Mouse (Mus musculus): Measurements from ENCODE around the gene 1190007I07Rik. TPM values are rescaled to one million over a fixed set of nuclear protein-coding genes. Genes with fewer than 3 reads are reported as not detected.
"Not testable (repeated sequence)": the region's sequence is repeated elsewhere in the genome, so short reads cannot be mapped to it uniquely, and the experiment has no call there.

Gene 1190007I07Rik
- polyA plus RNA-seq, 1 experiment from 2014 or later, result 55.6 TPM

DNA sequence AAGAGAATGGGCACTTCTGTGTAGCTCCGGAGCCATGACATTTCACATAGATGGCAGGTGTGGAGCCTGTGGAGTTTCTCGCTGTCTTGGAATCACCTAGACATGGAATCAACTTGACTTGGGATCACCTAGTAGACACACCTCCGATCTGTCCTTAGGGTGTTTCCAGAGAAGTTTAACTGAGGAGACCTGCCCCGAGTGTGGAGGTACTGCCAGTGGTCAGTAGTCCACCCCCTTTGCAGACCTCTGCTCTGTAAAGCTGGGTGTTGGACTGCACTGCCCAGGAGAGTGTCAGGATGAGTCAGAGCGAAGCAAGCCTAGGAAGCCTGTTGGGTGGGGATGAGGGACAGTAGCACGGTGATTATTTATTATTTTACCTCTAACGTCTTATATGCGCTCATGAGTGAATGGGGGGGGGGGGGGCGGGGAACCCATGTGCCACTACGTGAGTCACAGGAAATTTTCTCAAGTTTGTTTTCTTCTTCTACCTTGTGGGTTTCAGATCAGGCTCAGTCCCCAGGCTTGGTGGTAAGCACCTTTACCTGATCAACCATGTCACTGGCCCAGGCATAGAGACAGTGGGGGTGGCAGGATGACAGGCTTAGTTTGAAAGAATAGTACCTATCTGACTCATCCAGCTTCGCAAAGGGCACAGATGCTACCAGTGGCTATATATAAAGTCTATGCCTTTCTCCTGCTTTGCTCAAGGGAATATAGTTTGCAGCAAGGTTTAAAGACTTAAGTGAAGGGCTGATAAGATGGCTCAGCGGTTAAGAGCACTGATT, 9.7 kb upstream of the 1190007I07Rik start:
- no peak overlapping the region for H3K9ac ChIP-seq (replicated peaks; ENCODE audit: low read depth, low read length)
- H3K4me3 ChIP-seq (ENCODE audit: low read depth, low read length), result no peak overlapping the region
- H3K4me1 ChIP-seq (ENCODE audit: control insufficient read depth, insufficient read depth, low read length), result peaks cover 9% of the 10 kb centered on the region
- H3K4me2 ChIP-seq (replicated peaks; ENCODE audit: low read depth, low read length), result no peak overlapping the region
- peaks cover 6% of the 10 kb centered on the region; the same call in 1 of the 2 replicates for H3K36me3 ChIP-seq (ENCODE audit: control insufficient read depth, insufficient read depth, low read length)
- 0 out of 2 replicates have a peak, but pooled peaks cover 3% of the 10 kb centered on the region for H3K9me3 ChIP-seq (ENCODE audit: control insufficient read depth, low read depth, low read length)
- H3K27ac ChIP-seq (ENCODE audit: low read length), result no peak overlapping the region
- WGBS, result 94% methylated on average over 12 of the region's 12 CpGs
- no peak for ATAC-seq (ENCODE audit: insufficient number of reproducible peaks, insufficient read depth, low FRiP score, low read depth)
- H3K27me3 ChIP-seq (ENCODE audit: control insufficient read depth, insufficient read depth, low read length), result no peaks in the 10 kb centered on the region

DNA sequence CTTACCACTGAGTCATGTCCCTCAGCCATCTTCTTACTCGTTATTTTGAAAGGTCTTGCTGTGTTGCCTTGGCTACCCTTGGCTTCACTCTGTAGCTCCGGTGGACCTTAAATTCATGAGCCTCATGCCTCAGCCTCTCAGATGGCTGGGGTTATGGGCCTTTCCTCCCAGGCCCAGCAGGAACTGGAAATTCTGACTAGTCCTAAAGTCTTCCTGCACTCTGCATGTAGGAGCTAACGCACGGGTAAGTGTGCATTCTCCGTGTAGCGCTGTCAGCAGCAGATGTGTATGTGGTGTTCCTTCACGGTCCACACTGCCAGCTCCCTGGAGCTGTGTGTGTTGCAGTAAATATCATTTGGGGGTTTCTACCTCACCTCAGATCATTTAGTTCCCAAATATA, 8.1 kb upstream of the 1190007I07Rik start:
- no peak for ATAC-seq (ENCODE audit: insufficient number of reproducible peaks, insufficient read depth, low FRiP score, low read depth)
- no peak overlapping the region for H3K27ac ChIP-seq (ENCODE audit: low read length)
- no peaks in the 10 kb centered on the region for H3K27me3 ChIP-seq (ENCODE audit: control insufficient read depth, insufficient read depth, low read length)
- no peak overlapping the region for H3K9ac ChIP-seq (replicated peaks; ENCODE audit: low read depth, low read length)
- H3K4me1 ChIP-seq (ENCODE audit: control insufficient read depth, insufficient read depth, low read length), result peaks cover 9% of the 10 kb centered on the region
- WGBS, result 87% methylated on average over 7 of the region's 7 CpGs
- H3K4me3 ChIP-seq (ENCODE audit: low read depth, low read length), result peak overlapping the region; percentile 71; the same call in 1 of the 2 replicates
- H3K9me3 ChIP-seq (ENCODE audit: control insufficient read depth, low read depth, low read length), result 0 out of 2 replicates have a peak, but pooled peaks cover 3% of the 10 kb centered on the region
- 0 out of 2 replicates have a peak, but pooled peaks cover 6% of the 10 kb centered on the region for H3K36me3 ChIP-seq (ENCODE audit: control insufficient read depth, insufficient read depth, low read length)
- peak overlapping the region; percentile 93 for H3K4me2 ChIP-seq (replicated peaks; ENCODE audit: low read depth, low read length)

DNA sequence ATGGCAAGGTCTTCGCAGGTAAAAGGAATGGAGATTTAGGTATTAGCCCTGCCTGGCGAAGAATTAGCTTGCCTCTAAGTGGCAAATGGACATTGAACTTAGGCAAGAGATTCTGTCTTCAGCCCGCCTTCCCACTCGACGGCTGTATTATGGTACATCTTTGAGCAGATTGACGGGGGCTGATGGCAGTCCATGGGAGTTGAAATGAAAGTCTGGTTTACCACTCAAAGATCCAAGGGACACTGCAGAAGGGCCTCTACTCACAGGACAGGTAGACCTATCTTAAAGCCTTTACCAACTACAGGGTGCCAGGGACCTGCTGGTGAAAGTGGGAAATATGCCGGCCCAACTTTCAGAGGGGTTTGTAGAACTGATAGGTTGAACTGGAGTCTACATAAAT, 7.5 kb upstream of the 1190007I07Rik start:
- no peak overlapping the region for H3K27ac ChIP-seq (ENCODE audit: low read length)
- 0 out of 2 replicates have a peak, but pooled peaks cover 6% of the 10 kb centered on the region for H3K36me3 ChIP-seq (ENCODE audit: control insufficient read depth, insufficient read depth, low read length)
- H3K27me3 ChIP-seq (ENCODE audit: control insufficient read depth, insufficient read depth, low read length), result no peaks in the 10 kb centered on the region
- H3K4me2 ChIP-seq (replicated peaks; ENCODE audit: low read depth, low read length), result peak overlapping the region; percentile 93
- H3K9me3 ChIP-seq (ENCODE audit: control insufficient read depth, low read depth, low read length), result 0 out of 2 replicates have a peak, but pooled peaks cover 3% of the 10 kb centered on the region
- H3K4me3 ChIP-seq (ENCODE audit: low read depth, low read length), result peak overlapping the region; percentile 71
- H3K4me1 ChIP-seq (ENCODE audit: control insufficient read depth, insufficient read depth, low read length), result peaks cover 9% of the 10 kb centered on the region
- no peak for ATAC-seq (ENCODE audit: insufficient number of reproducible peaks, insufficient read depth, low FRiP score, low read depth)
- WGBS, result 14% methylated on average over 7 of the region's 7 CpGs
- peak overlapping the region; percentile 66 for H3K9ac ChIP-seq (replicated peaks; ENCODE audit: low read depth, low read length)

DNA sequence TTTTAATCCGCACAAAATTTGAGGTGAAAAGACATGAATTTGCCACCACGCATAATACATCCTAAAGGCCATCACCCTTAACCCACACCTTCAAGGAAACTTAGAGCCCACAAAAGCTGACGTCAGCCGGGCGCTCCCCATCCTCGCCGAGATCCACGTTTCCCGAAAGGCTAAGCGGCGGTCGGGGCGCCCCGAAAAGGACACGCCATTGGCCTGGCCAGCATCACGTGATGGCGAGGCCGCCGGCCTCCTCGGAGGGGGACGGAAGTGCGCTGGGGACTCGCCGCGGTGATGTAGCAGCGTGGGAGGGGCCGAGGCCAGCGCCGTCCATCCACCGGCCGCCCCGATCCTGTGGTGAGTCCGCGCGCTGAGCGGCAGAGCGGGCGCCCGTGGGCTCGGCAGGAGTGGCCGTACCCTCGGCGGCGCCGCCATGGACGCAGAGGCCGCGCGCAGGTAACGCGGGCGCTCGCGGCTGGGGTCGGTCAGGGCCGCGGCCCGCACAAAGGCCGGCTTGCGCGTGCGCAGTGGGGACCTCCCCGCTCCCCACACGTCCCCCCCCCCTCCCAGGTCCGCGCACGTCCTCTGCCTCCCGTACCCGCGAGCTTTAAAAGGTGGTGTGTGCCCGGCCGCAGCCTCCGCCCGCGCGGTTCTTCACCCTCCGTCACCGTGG, 6.7 kb upstream of the 1190007I07Rik start, which contains the start of gene Tdg:
Gene Tdg (plus strand): TSS at position 243 of the 670 bp plus-strand sequence.
- H3K27ac ChIP-seq (ENCODE audit: low read length), result peak within 1 kb of the TSS; percentile 77
- peak within 1 kb of the TSS; percentile 93 for H3K4me2 ChIP-seq (replicated peaks; ENCODE audit: low read depth, low read length)
- H3K4me3 ChIP-seq (ENCODE audit: low read depth, low read length), result peak within 1 kb of the TSS; percentile 71
- peak within 1 kb of the TSS; percentile 66 for H3K9ac ChIP-seq (replicated peaks; ENCODE audit: low read depth, low read length)
- ATAC-seq (ENCODE audit: insufficient number of reproducible peaks, insufficient read depth, low FRiP score, low read depth), result peak; percentile 98
- H3K9me3 ChIP-seq (ENCODE audit: control insufficient read depth, low read depth, low read length); H3K4me1 ChIP-seq (ENCODE audit: control insufficient read depth, insufficient read depth, low read length); H3K27me3 ChIP-seq (ENCODE audit: control insufficient read depth, insufficient read depth, low read length); H3K36me3 ChIP-seq (ENCODE audit: control insufficient read depth, insufficient read depth, low read length): not testable (repeated sequence)
- WGBS, result 0% methylated on average over 69 of the region's 78 CpGs

DNA sequence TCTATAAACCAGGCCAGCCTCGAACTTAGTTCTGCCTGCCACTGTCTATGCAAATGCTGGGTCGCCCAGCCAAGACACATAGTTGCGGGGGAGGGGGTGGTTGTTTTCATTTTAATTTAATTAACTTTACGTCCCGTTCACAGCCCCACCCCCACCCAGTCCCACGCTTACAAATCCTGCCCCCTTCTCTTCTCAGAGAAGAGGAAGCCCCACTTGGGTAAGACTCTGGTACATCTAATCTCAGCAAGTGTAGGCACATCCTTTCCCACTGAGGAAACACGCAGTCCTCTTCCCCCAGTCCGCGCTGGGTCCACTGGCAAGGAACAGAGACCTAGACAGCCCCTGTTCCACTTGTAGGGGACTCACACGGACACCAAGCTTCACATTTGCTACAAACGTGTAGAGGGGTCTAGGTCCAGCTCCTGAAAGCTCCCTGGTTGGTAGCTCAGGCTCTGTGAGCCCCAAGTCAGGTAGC, 6.1 kb upstream of the 1190007I07Rik start:
- Histone ChIP-seq H3K4me2 (replicated peaks; ENCODE audit: low read depth, low read length) (peak overlapping the region; percentile 59), H3K27ac (ENCODE audit: low read length) (peak overlapping the region; percentile 77), H3K4me1 (ENCODE audit: control insufficient read depth, insufficient read depth, low read length) (peaks cover 9% of the 10 kb centered on the region), H3K4me3 (ENCODE audit: low read depth, low read length) (peak overlapping the region; percentile 71), H3K36me3 (ENCODE audit: control insufficient read depth, insufficient read depth, low read length) (0 out of 2 replicates have a peak, but pooled peaks cover 6% of the 10 kb centered on the region), H3K27me3 (ENCODE audit: control insufficient read depth, insufficient read depth, low read length) (no peaks in the 10 kb centered on the region), H3K9me3 (ENCODE audit: control insufficient read depth, low read depth, low read length) (0 out of 2 replicates have a peak, but pooled peaks cover 3% of the 10 kb centered on the region), H3K9ac (replicated peaks; ENCODE audit: low read depth, low read length) (peak overlapping the region; percentile 66)
- WGBS, result 5% methylated on average over 11 of the region's 11 CpGs
- no peak for ATAC-seq (ENCODE audit: insufficient number of reproducible peaks, insufficient read depth, low FRiP score, low read depth)

DNA sequence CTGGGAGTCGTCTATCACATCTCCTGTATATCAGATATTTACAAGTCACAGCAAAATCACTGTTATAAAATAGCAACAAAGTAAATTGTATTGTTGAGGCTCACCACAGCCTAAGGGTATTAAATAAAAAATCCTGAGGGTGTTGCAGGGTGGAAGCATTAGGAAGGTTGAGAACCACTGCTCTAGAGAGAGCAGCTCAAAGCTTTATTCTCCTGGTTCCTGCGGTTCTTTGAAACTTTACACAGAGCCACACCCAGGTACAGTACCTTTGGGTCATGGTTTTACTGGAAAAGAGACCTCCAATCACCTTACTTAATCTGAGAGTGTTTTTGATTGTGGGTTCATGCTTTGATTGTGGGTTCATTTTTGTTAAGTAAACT, 515 bp upstream of the 1190007I07Rik start:
- not testable (repeated sequence) for H3K27me3 ChIP-seq (ENCODE audit: control insufficient read depth, insufficient read depth, low read length); H3K9me3 ChIP-seq (ENCODE audit: control insufficient read depth, low read depth, low read length); H3K36me3 ChIP-seq (ENCODE audit: control insufficient read depth, insufficient read depth, low read length); H3K4me1 ChIP-seq (ENCODE audit: control insufficient read depth, insufficient read depth, low read length)
- peak overlapping the region; percentile 72 for H3K27ac ChIP-seq (ENCODE audit: low read length)
- H3K4me3 ChIP-seq (ENCODE audit: low read depth, low read length), result peak overlapping the region; percentile 71
- ATAC-seq (ENCODE audit: insufficient number of reproducible peaks, insufficient read depth, low FRiP score, low read depth), result peak; percentile 7; the same call in 1 of the 2 replicates
- peak overlapping the region; percentile 51 for H3K4me2 ChIP-seq (replicated peaks; ENCODE audit: low read depth, low read length)
- H3K9ac ChIP-seq (replicated peaks; ENCODE audit: low read depth, low read length), result peak overlapping the region; percentile 62; the same call in 1 of the 2 replicates
- WGBS, result 1% methylated on average over 2 of the region's 2 CpGs

DNA sequence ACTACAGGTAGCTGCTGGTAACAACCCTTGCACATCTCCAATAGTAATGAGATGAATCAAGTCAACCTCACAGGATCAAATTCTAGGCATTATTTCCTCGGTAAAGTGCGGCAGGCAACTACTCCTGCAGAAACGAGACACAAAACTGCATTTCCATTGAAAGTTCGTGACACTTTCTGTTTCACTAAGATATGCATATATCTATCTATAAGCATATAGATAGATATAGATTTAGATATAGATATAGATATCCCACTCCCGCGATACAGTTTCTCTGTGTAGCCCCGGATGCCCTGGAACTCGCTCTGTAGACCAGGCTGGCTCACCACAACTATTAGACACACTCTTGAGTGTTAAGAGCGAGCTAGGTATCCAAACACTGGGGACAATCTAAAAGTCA, 793 bp downstream of the 1190007I07Rik start:
- Histone ChIP-seq H3K36me3 (ENCODE audit: control insufficient read depth, insufficient read depth, low read length) (no peaks in the 10 kb centered on the region), H3K9ac (replicated peaks; ENCODE audit: low read depth, low read length) (peak overlapping the region; percentile 62), H3K27ac (ENCODE audit: low read length) (no peak overlapping the region), H3K4me2 (replicated peaks; ENCODE audit: low read depth, low read length) (peak overlapping the region; percentile 51), H3K4me1 (ENCODE audit: control insufficient read depth, insufficient read depth, low read length) (no peaks in the 10 kb centered on the region), H3K9me3 (ENCODE audit: control insufficient read depth, low read depth, low read length) (no peaks in the 10 kb centered on the region), H3K4me3 (ENCODE audit: low read depth, low read length) (peak overlapping the region; percentile 71), H3K27me3 (ENCODE audit: control insufficient read depth, insufficient read depth, low read length) (no peaks in the 10 kb centered on the region)
- 26% methylated on average over 9 of the region's 9 CpGs for WGBS
- no peak for ATAC-seq (ENCODE audit: insufficient number of reproducible peaks, insufficient read depth, low FRiP score, low read depth)

DNA sequence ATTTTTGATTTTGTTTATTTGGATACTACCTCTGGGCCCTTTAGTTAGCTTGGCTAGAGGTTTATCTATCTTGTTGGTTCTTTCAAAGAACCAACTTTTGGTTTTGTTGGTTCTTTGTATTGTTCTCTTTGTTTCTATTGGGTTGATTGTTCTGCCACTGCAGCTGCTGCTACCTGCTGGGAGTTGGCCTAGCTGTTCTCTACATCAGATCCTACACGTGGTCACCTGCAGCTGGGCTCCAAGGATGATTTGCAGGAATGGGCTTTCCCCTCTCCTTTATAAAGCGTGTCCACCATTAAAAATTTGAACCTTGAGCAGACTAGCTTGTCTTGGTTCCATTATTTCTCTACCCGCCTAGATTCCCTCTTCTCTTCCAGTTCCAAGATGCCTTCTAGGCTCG, 28.6 kb downstream of the 1190007I07Rik start:
- H3K4me3 ChIP-seq (ENCODE audit: low read depth, low read length); H3K27ac ChIP-seq (ENCODE audit: low read length); H3K27me3 ChIP-seq (ENCODE audit: control insufficient read depth, insufficient read depth, low read length); H3K36me3 ChIP-seq (ENCODE audit: control insufficient read depth, insufficient read depth, low read length); H3K4me2 ChIP-seq (replicated peaks; ENCODE audit: low read depth, low read length); H3K4me1 ChIP-seq (ENCODE audit: control insufficient read depth, insufficient read depth, low read length); ATAC-seq (ENCODE audit: insufficient number of reproducible peaks, insufficient read depth, low FRiP score, low read depth); H3K9ac ChIP-seq (replicated peaks; ENCODE audit: low read depth, low read length); H3K9me3 ChIP-seq (ENCODE audit: control insufficient read depth, low read depth, low read length): not testable (repeated sequence)
- 69% methylated on average over 4 of the region's 4 CpGs for WGBS

Data from stomach, embryonic 14.5 days (tissue).